Mouse (Mus musculus) MEL (cell line): ENCODE results near the gene Irak2.

Experiments used
- CHD2 ChIP-seq: IDR thresholded peaks from 2 replicates; pipeline ENCODE4 v1.6.1; 2011; ENCODE audit warnings: low read length, improper control_type of control experiment
- CTCF ChIP-seq, 3 experiments: IDR thresholded peaks in 2 of 3; conservative IDR thresholded peaks in 1 of 3; 2 replicates each; pipeline ENCODE4 v1.5.1; 2011 to 2012; ENCODE audit warnings: low read length in 3 of 3, low read depth in 2 of 3, mild to moderate bottlenecking in 2 of 3, improper control_type of control experiment in 1 of 3, inconsistent platforms in 1 of 3, mixed read lengths in 1 of 3, moderate library complexity in 1 of 3; ENCODE audit not compliant: control insufficient read depth in 1 of 3, insufficient read depth in 1 of 3, poor library complexity in 1 of 3, severe bottlenecking in 1 of 3
- HCFC1 ChIP-seq: IDR thresholded peaks from 2 replicates; pipeline ENCODE4 v1.6.1; 2012; ENCODE audit warnings: low read depth, mild to moderate bottlenecking, inconsistent platforms, low read length, improper control_type of control experiment, moderate library complexity
- KAT2A ChIP-seq: conservative IDR thresholded peaks from 2 replicates; pipeline ENCODE4 v1.6.1; 2012; ENCODE audit warnings: low read depth, low read length, improper control_type of control experiment, inconsistent platforms
- POLR2A ChIP-seq, 2 experiments: IDR thresholded peaks; 2 replicates each; pipeline ENCODE4 v1.6.1; 2011 to 2012; ENCODE audit warnings: low read length in 2 of 2, mild to moderate bottlenecking in 2 of 2, control low read depth in 1 of 2, improper control_type of control experiment in 1 of 2, low read depth in 1 of 2, moderate library complexity in 1 of 2; ENCODE audit not compliant: control insufficient read depth in 1 of 2, insufficient read depth in 1 of 2, poor library complexity in 1 of 2
- SMC3 ChIP-seq: IDR thresholded peaks from 2 replicates; pipeline ENCODE4 v1.6.1; 2011; ENCODE audit warnings: low read depth, low read length, improper control_type of control experiment
- TAL1 ChIP-seq: IDR thresholded peaks from 2 replicates; pipeline ENCODE4 v1.6.1; 2012; ENCODE audit warnings: mild to moderate bottlenecking, inconsistent platforms, low read length, moderate library complexity, mixed read lengths
- ZKSCAN1 ChIP-seq: IDR thresholded peaks from 2 replicates; pipeline ENCODE4 v1.6.1; 2012; ENCODE audit warnings: low read depth, mild to moderate bottlenecking, inconsistent platforms, low read length, improper control_type of control experiment, moderate library complexity

DNA sequence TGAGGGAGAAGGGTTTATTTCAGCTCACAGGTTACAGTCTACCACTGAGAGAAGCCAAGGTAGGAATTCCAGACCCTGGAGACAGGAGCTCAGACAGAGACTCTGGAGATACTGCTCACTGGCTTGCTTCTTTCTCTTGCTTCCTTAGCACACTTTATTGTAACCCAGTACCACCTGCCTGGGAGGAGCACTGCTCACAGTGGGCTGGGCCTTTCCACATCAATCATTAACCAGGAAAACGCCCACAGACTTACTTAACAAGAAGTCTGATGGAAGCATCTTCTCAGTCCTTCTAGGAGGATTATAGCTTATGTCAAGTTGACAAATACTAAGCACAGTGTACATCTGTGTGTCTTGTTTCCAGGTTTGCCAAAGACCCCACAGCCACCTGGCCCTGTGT, 76.5 kb downstream of the Irak2 start:
- TF ChIP-seq SMC3 (no peak), TAL1 (no peak), CTCF (IDR thresholded peaks at IDR 0.05 in 2 of 3, conservative IDR thresholded peaks at IDR 0.05 in 1 of 3; ENCODE audit: control insufficient read depth in 1 of 3, insufficient read depth in 1 of 3, low read depth in 2 of 3, low read length in 3 of 3, poor library complexity in 1 of 3, severe bottlenecking in 1 of 3) (no peak), KAT2A (no peak), ZKSCAN1 (no peak), POLR2A (IDR thresholded peaks at IDR 0.05; ENCODE audit: control insufficient read depth in 1 of 2, insufficient read depth in 1 of 2, low read depth in 1 of 2, low read length in 2 of 2, poor library complexity in 1 of 2) (no peak), CHD2 (no peak), HCFC1 (no peak)
